Mouse (Mus musculus): ENCODE results near the gene Adora3.

GRCm38 (mm10) chr3:105951348-105951747 is 80.7 kb downstream of the Adora3 start:
- TF ChIP-seq CTCF (IDR thresholded peaks at IDR 0.05; ENCODE audit: low read depth) (no peak), EP300 (IDR thresholded peaks at IDR 0.05; ENCODE audit: low read depth) (no peak)
